Mouse (Mus musculus): ENCODE results near the gene Kbtbd12.

Gene Kbtbd12

GRCm38 (mm10) chr6:88549916-88550315 is 87.8 kb downstream of the Kbtbd12 start:
- DNase-seq (ENCODE audit: extremely low spot score, low spot score): no peak

GRCm38 (mm10) chr6:88549137-88549814 is 88.5 kb downstream of the Kbtbd12 start:
- peak; percentile 71 for DNase-seq (ENCODE audit: extremely low spot score, low spot score)

DNA sequence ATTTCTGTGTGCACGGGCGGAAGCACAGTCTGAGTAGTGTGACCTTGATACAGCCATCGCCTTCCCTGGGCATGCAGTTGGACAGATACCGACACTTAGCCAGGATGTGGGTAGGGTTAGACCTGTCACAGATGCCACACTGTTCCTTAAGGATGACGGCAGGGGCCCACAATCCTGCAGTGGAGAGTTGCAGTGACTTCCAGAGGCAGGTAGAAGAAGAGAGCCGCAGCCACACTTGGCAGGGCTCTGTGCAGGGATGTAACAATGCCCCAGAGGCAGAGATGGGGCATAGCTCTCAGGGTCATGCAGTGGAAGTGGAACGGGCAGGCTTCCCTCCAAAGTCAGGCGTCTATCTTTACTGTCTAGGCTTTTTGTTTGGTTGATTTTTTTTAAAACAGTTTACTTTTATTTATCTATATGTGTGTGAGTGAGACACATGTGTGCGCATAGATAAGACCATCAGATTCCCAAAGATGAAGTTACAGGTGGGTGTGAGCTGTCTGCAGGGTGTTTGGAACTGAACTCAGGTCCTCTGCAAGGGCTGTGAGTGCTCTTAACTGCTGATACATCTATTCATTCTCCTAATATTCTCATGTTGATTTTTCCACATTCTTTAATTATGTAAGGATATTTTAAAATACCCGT is 89.2 kb downstream of the Kbtbd12 start:
- no peak for DNase-seq (ENCODE audit: extremely low spot score, low spot score)

GRCm38 (mm10) chr6:88545397-88545790 is 92.4 kb downstream of the Kbtbd12 start:
- DNase-seq (ENCODE audit: extremely low spot score, low spot score): peak; percentile 21

DNA sequence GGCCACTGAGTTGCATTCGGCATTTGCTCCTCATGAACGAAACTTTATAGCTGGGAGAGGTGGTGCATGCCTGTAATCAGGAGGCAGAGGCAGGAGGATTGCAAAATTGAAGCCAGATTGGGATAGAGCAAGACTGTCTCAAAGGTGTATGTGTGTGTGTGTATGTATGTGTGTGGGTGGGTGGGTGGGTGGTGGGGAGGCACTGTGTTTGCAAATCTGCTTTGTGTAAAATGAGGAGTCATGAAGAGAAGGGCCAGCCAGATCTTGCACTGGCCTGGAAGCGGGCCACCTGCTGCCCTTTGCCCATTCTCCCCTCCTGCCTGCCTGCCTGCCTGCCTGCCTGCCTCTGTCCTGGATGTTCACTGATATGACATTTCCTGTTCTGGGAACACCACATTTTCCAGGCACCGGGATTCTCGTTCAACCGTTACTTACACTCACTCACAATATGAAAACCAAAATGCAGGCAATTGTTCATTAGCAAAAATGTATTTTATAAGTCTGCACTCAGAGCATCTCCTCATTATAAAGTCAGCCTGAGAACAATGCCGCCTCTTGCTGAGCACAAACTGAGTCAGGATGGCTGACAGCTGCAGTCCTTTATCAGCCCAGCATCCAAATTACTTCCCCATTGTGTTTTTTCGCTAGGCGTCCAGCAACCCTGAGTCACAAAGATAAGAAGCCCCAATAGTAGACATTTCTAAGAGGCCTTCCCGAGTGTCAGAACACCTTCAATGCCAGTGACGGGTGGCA is 92.9 kb downstream of the Kbtbd12 start:
- DNase-seq (ENCODE audit: extremely low spot score, low spot score): peak; percentile 16

DNA sequence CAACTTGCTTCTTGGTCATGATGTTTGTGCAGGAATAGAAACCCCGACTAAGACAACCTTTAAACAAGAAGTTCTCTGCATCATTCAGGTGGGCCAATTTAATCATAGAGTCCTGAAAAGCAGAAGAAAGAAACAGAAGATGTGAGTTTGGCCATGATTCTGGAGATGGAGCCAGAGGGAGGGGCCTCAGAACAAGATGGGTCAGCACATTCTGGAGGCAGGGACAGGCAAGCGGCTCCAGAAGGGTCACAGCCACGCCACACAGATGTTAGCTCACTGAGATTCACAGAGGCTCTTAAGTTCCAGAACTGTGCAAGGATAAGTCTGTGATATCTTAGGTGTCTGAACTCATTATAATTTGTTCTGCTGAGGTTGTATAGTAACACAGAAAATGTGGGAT is 93.5 kb downstream of the Kbtbd12 start:
- DNase-seq (ENCODE audit: extremely low spot score, low spot score): no peak

- DNase-seq (ENCODE audit: extremely low spot score, low spot score): no peak
These were observed 97.5 kb downstream of the Kbtbd12 start for GRCm38 (mm10) chr6:88540093-88540755.

DNA sequence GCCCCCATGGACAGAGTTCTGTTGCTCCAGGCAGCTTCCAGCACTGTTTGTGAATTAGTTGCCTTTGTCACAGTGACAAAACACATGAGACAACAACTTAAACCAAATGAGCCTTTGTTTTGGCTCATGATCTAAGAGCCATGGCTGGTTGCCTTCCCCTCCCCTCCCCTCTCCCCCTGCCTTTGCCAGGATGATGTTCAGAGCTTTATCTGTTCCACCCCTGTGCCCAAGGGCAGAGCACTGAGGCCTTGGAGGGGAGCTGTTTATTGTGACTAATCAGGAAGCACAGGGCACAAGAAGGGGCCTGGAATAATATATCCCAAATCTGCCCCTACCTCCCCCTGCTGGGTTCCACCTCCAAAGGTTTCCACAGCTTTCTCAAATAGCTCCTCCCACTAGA is 107.4 kb downstream of the Kbtbd12 start:
- no peak for DNase-seq (ENCODE audit: extremely low spot score, low spot score)

GRCm38 (mm10) chr6:88524056-88524455 is 113.7 kb downstream of the Kbtbd12 start:
- no peak for DNase-seq (ENCODE audit: extremely low spot score, low spot score)

DNA sequence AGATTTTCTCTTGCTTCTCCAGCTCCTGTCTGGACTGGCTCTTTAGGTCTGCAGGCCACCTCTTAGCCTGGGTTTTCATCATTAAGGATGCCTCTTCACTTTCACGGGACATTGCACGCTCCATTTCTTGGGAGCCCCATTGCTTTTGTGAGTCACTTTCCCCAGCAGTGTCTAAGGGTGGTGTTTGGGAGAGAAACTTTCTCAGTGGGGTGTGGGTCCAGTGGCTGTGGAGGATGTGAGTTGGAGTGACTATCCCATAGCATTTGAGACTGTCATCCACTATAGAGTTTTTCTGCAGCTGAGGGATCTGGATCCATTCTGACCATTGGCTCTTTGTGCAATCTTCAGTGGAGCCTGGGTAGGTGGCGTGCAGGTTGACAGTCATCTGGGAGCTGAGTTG is 114.3 kb downstream of the Kbtbd12 start:
- DNase-seq (ENCODE audit: extremely low spot score, low spot score): no peak

GRCm38 (mm10) chr6:88523043-88523442 is 114.7 kb downstream of the Kbtbd12 start:
- DNase-seq (ENCODE audit: extremely low spot score, low spot score): no peak

- DNase-seq (ENCODE audit: extremely low spot score, low spot score): no peak
These were observed 115.1 kb downstream of the Kbtbd12 start for GRCm38 (mm10) chr6:88522606-88523005.

- no peak for DNase-seq (ENCODE audit: extremely low spot score, low spot score)
These were observed 115.9 kb downstream of the Kbtbd12 start for GRCm38 (mm10) chr6:88521821-88522220.

- DNase-seq (ENCODE audit: extremely low spot score, low spot score): peak; percentile 93
These were observed 119.1 kb downstream of the Kbtbd12 start, which contains the start of gene Sec61a1 for GRCm38 (mm10) chr6:88518404-88519263. Gene Sec61a1 (minus strand): TSS chr6:88518905.

DNA sequence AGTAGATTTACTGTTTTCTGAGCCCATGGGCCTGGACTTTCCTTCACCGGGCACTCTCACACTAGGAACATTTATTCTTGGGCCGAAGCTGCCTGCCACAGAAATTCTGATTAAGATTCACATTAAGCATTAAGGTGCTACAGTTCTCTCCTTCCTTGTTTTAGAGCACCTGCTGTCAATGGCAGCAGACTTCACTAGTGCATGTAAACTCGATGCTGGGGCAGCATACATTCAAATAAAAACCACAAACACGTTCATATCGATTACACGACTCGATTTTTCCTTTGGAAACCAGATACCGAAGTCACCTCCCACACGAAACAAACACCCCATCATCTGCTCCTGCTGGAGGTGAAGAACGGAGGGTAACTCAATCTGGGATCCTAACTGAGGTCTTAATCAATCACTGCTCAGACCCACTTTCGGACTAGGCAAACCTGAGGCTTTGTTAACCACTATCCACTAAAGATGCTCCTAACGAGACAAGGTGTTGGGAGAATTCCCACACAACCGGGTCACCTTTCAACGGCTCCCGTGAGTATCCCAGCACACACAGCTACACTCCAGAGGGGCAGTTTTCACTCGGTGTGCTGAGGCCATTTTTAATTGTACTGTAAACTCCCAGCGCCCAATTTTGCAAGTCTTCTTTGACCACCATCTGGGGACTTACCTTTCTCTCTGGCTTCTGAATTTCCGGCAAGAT is 119.9 kb downstream of the Kbtbd12 start:
- no peak for DNase-seq (ENCODE audit: extremely low spot score, low spot score)

- DNase-seq (ENCODE audit: extremely low spot score, low spot score): no peak
These were observed 121.1 kb downstream of the Kbtbd12 start for GRCm38 (mm10) chr6:88516667-88517066.

- DNase-seq (ENCODE audit: extremely low spot score, low spot score): no peak
These were observed 121.8 kb downstream of the Kbtbd12 start for GRCm38 (mm10) chr6:88515971-88516370.

- DNase-seq (ENCODE audit: extremely low spot score, low spot score): no peak
These were observed 123.2 kb downstream of the Kbtbd12 start for GRCm38 (mm10) chr6:88514546-88514945.

DNA sequence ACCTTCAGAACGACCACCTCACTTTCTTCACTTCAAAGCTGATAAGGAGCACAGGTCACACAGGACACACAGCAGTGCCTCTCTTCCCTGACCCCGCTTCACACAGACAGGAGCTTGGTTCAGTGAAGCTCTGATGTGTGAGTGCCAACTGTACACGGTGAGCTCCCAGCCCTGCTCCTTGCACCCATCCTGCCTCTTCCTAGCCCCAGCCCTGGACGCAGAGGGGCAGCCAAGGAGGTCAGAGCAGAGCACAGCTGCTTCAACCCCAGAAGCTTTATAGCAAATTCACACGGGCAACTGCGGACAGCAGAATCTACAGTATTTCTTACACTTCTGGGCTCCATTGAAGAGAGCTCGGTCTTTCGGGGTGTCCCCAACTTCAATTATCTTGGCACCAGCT is 123.8 kb downstream of the Kbtbd12 start:
- DNase-seq (ENCODE audit: extremely low spot score, low spot score): no peak

- DNase-seq (ENCODE audit: extremely low spot score, low spot score): no peak
These were observed 134.7 kb downstream of the Kbtbd12 start for GRCm38 (mm10) chr6:88503044-88503443.

Data from neural tube, embryonic 10.5 days (tissue).